Mouse (Mus musculus) brain, embryonic 14.5 days (tissue): ENCODE data around the gene Gif.

ENCODE experiments used
- CTCF ChIP-seq: fragments of 200-500 bp; IDR thresholded peaks from 2 replicates; pipeline ENCODE4 v1.5.1; 2012; ENCODE audit warnings: inconsistent platforms, mild to moderate bottlenecking, moderate library complexity, borderline replicate concordance; ENCODE audit not compliant: insufficient read depth, insufficient read length; ENCODE audit errors: extremely low read depth
- POLR2A ChIP-seq: fragments of 200-500 bp; IDR thresholded peaks from 2 replicates; pipeline ENCODE4 v1.6.1; 2012; ENCODE audit warnings: mild to moderate bottlenecking, inconsistent platforms, borderline replicate concordance; ENCODE audit not compliant: poor library complexity, insufficient read depth, insufficient read length, severe bottlenecking; ENCODE audit errors: extremely low read depth

DNA sequence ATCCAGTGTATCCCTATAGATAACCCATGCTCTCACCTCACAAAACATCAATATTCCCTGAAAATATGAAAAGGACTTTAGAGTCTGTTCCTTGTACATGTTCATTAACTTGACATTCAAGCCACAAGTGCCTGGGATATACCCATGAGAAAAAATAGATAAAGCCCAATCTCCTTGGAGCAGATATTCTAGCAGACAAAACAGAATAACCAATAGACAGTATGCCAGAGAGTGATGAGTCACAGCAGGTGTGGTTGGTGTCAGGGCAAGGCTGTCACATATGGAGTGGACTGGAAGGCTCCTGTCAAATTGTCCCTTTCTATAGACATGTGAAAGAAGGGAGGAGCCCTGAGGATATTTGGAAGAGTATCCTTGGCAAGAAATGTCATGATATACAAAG is 1.7 kb upstream of the Gif start:
- TF ChIP-seq POLR2A (no peak), CTCF (no peak)
